Mouse (Mus musculus): ENCODE measurements around the gene Ift22. TPM values are rescaled to one million over a fixed set of nuclear protein-coding genes. Genes with fewer than 3 reads are reported as not detected.

The Ift22 gene
- polyA plus RNA-seq, 2 experiments, result 2.5 to 9.9 TPM

DNA sequence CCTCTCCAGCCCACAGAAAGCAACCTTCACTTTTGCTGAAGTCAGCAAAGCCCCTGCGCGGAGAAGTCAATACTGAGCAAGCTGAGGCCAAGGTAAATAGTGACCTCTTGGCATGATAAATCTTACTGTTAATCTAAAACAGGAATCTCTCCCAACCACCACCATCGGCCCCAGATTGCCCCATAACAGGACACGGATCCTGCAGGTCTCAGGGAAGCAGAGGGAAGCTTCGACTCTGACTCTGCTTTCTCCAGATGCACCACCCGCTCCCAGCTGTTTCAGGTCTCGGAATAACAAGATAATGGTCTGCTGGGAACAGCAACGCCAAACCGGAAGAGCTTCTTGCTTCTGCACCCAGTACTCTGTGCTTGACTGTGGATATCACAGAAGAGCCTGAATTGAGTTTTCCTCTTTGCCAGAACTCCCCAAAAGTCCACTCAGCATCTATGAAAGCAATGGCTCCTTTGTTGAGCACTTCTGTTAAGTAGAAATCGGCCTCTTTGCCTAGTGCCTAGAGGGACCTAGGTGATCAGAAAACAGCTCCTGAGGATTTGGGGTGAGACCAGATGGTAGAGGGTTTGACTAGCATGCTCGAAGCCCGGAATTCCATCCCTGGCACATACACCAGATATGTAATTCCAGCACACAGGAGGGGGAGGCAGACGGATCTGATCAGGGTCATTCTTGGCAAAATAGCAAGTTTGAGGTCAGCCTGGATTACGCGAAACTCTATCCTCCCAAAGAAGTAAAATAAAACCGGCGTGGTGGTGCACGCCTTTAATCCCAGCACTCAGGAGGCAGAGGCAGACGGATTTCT is 19.2 kb upstream of the Ift22 start:
- peaks cover 3% of the 10 kb centered on the region; the same call in 1 of the 2 replicates for H3K27me3 ChIP-seq (ENCODE audit: control insufficient read depth, insufficient read depth, low read length)
- H3K9me3 ChIP-seq (ENCODE audit: control insufficient read depth, low read length), result no peaks in the 10 kb centered on the region
- H3K4me2 ChIP-seq (ENCODE audit: low read depth), result no peak overlapping the region
- H3K27ac ChIP-seq, result no peak overlapping the region
- no peaks in the 10 kb centered on the region for H3K4me1 ChIP-seq (replicated peaks; ENCODE audit: control insufficient read depth in 2 of 2, insufficient read depth in 2 of 2, low read length in 1 of 2)
- DNase-seq (ENCODE audit: low read depth in 3 of 3, low spot score in 3 of 3) (no peak), ATAC-seq (ENCODE audit: insufficient read depth) (no peak)
- TF ChIP-seq CTCF (IDR thresholded peaks at IDR 0.05; ENCODE audit: low read depth) (no peak), EP300 (IDR thresholded peaks at IDR 0.05; ENCODE audit: low read depth) (no peak)
- no peaks in the 10 kb centered on the region for H3K36me3 ChIP-seq (replicated peaks; ENCODE audit: control insufficient read depth, insufficient read depth, low read depth)
- WGBS (ENCODE audit: insufficient replicate concordance), result 56% methylated on average over 19 of the region's 19 CpGs
- no peak overlapping the region for H3K4me3 ChIP-seq (ENCODE audit: insufficient read depth in 1 of 2, low read depth in 2 of 2, low read length in 2 of 2)
- no peak overlapping the region for H3K9ac ChIP-seq (replicated peaks)

DNA sequence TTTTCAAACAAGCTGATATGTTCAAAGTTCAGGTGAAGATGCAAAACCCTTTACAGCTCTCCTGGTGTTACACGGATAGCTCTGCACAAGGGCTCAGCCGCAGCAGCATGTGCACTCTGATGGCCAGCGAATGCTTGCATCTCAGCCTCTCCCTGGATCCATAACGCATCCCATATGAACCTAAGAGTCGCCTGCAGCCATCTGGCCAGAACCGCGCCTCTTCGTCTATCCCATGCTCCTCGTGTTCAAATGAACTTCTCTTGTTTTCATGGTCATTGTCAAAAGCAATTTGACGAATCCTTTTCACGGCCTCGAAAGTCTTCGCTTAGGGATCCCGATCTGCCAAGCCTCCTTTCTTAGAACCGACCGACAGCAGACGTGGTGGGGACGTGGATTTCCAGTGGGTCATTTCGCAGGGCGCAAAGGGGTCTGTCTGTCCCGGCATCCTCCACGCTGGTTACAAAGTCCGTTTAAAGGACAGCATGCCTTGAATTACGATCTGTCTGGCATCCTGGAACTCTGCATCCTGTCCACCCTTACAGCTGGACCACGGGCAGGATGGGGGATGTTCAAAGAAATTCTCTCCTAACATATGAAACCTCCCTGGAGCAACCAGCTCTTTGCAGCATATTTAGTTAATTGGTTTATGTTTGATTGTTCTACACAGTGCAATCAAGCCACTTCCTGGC is 13.0 kb upstream of the Ift22 start:
- H3K4me3 ChIP-seq (ENCODE audit: insufficient read depth in 1 of 2, low read depth in 2 of 2, low read length in 2 of 2), result no peak overlapping the region
- DNase-seq (ENCODE audit: low read depth in 3 of 3, low spot score in 3 of 3) (no peak), ATAC-seq (ENCODE audit: insufficient read depth) (no peak)
- TF ChIP-seq EP300 (IDR thresholded peaks at IDR 0.05; ENCODE audit: low read depth) (no peak), CTCF (IDR thresholded peaks at IDR 0.05; ENCODE audit: low read depth) (no peak)
- H3K27me3 ChIP-seq (ENCODE audit: control insufficient read depth, insufficient read depth, low read length), result no peaks in the 10 kb centered on the region
- no peak overlapping the region for H3K9ac ChIP-seq (replicated peaks)
- no peaks in the 10 kb centered on the region for H3K4me1 ChIP-seq (replicated peaks; ENCODE audit: control insufficient read depth in 2 of 2, insufficient read depth in 2 of 2, low read length in 1 of 2)
- H3K36me3 ChIP-seq (replicated peaks; ENCODE audit: control insufficient read depth, insufficient read depth, low read depth), result no peaks in the 10 kb centered on the region
- H3K4me2 ChIP-seq (ENCODE audit: low read depth), result no peak overlapping the region
- WGBS (ENCODE audit: insufficient replicate concordance), result 60% methylated on average over 25 of the region's 25 CpGs
- H3K9me3 ChIP-seq (ENCODE audit: control insufficient read depth, low read length), result no peaks in the 10 kb centered on the region
- no peak overlapping the region for H3K27ac ChIP-seq

DNA sequence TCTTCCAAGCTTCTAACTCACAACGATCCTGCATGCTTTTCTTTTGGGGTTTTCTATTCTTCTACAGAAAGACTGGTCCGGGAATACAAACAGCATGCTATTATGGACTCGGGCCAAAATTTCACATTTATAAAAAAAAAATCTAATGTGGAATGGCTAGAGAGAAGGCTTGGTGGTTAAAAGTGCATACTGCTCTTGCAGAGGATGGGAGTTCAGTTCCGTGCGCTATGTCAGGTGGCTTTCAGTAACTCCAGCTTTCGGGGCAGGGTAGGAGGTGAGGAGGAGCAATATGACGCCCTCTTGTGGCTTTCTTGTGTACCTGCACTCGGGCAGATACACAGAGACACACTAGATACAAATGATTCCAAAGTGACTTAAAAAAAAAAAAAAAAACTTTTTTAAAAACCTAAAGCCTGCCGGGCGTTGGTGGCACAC is 12.4 kb upstream of the Ift22 start:
- DNase-seq (ENCODE audit: low read depth in 3 of 3, low spot score in 3 of 3), result no peak
- H3K4me2 ChIP-seq (ENCODE audit: low read depth), result no peak overlapping the region
- 48% methylated on average over 10 of the region's 10 CpGs for WGBS (ENCODE audit: insufficient replicate concordance)
- H3K9me3 ChIP-seq (ENCODE audit: control insufficient read depth, low read length), result no peaks in the 10 kb centered on the region
- no peak overlapping the region for H3K9ac ChIP-seq (replicated peaks)
- no peaks in the 10 kb centered on the region for H3K4me1 ChIP-seq (replicated peaks; ENCODE audit: control insufficient read depth in 2 of 2, insufficient read depth in 2 of 2, low read length in 1 of 2)
- ATAC-seq (ENCODE audit: insufficient read depth), result no peak
- H3K36me3 ChIP-seq (replicated peaks; ENCODE audit: control insufficient read depth, insufficient read depth, low read depth), result no peaks in the 10 kb centered on the region
- H3K4me3 ChIP-seq (ENCODE audit: insufficient read depth in 1 of 2, low read depth in 2 of 2, low read length in 2 of 2), result no peak overlapping the region
- no peaks in the 10 kb centered on the region for H3K27me3 ChIP-seq (ENCODE audit: control insufficient read depth, insufficient read depth, low read length)
- no peak overlapping the region for H3K27ac ChIP-seq
- TF ChIP-seq CTCF (IDR thresholded peaks at IDR 0.05; ENCODE audit: low read depth) (peak; percentile 27; the same call in 1 of the 2 replicates), EP300 (IDR thresholded peaks at IDR 0.05; ENCODE audit: low read depth) (no peak)

DNA sequence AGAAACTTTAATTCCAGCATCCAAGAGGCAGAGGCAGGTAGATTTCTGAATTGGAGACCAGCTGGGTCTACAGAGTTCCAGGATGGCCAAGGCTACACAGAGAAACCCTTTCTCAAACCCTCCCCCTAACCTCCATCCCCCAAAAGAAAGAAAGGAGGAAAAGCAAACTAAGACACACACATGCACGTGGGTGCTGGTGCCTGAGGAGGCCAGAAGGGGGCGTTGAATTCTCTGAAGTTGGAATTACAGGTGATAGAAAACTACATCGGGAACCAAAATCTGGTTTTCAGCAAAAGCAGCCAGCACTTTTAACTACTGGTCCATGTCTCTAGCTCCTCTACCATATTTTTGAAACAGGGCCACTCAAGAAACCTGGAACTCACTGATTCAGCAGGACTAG is 3.3 kb upstream of the Ift22 start:
- no peak for TF ChIP-seq CTCF (IDR thresholded peaks at IDR 0.05; ENCODE audit: low read depth)
- no peak for TF ChIP-seq EP300 (IDR thresholded peaks at IDR 0.05; ENCODE audit: low read depth)
- DNase-seq (ENCODE audit: low read depth in 3 of 3, low spot score in 3 of 3) (no peak), ATAC-seq (ENCODE audit: insufficient read depth) (no peak)
- WGBS (ENCODE audit: insufficient replicate concordance), result 35% methylated on average over 3 of the region's 3 CpGs
- Histone ChIP-seq H3K4me3 (ENCODE audit: insufficient read depth in 1 of 2, low read depth in 2 of 2, low read length in 2 of 2) (no peak overlapping the region), H3K36me3 (replicated peaks; ENCODE audit: control insufficient read depth, insufficient read depth, low read depth) (no peaks in the 10 kb centered on the region), H3K27me3 (ENCODE audit: control insufficient read depth, insufficient read depth, low read length) (no peaks in the 10 kb centered on the region), H3K9me3 (ENCODE audit: control insufficient read depth, low read length) (no peaks in the 10 kb centered on the region), H3K27ac (no peak overlapping the region), H3K4me2 (ENCODE audit: low read depth) (no peak overlapping the region), H3K9ac (replicated peaks) (no peak overlapping the region), H3K4me1 (replicated peaks; ENCODE audit: control insufficient read depth in 2 of 2, insufficient read depth in 2 of 2, low read length in 1 of 2) (peaks cover 0 to 5% of the 10 kb centered on the region in 2 experiments; a peak in 1 of 4 replicates)

DNA sequence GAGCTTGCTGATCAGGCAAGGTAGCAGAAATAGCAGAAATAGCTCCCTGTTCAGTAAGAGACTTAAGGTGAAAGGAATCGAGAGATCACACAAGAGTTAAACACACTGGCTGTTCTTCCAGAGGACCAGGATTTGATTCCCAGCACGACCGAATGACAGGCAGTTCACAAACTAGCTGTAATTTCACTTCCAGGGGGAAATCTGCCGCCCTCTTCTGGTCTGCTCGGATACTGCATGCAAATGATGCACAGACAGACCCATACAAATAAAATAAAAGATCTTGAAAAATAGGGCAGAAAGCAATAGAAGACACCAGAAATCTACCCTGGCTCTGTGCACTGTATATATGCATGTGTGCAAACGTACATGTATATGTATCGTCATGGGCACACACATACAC is 2.3 kb upstream of the Ift22 start:
- no peak overlapping the region for H3K4me3 ChIP-seq (ENCODE audit: insufficient read depth in 1 of 2, low read depth in 2 of 2, low read length in 2 of 2)
- DNase-seq (ENCODE audit: low read depth in 3 of 3, low spot score in 3 of 3) (no peak), ATAC-seq (ENCODE audit: insufficient read depth) (no peak)
- 28% methylated on average over 7 of the region's 7 CpGs for WGBS (ENCODE audit: insufficient replicate concordance)
- H3K36me3 ChIP-seq (replicated peaks; ENCODE audit: control insufficient read depth, insufficient read depth, low read depth), result no peaks in the 10 kb centered on the region
- TF ChIP-seq CTCF (IDR thresholded peaks at IDR 0.05; ENCODE audit: low read depth) (peak; percentile 69), EP300 (IDR thresholded peaks at IDR 0.05; ENCODE audit: low read depth) (no peak)
- H3K9me3 ChIP-seq (ENCODE audit: control insufficient read depth, low read length), result no peaks in the 10 kb centered on the region
- peaks cover 0 to 5% of the 10 kb centered on the region in 2 experiments; a peak in 1 of 4 replicates for H3K4me1 ChIP-seq (replicated peaks; ENCODE audit: control insufficient read depth in 2 of 2, insufficient read depth in 2 of 2, low read length in 1 of 2)
- no peak overlapping the region for H3K9ac ChIP-seq (replicated peaks)
- no peaks in the 10 kb centered on the region for H3K27me3 ChIP-seq (ENCODE audit: control insufficient read depth, insufficient read depth, low read length)
- no peak overlapping the region for H3K27ac ChIP-seq
- H3K4me2 ChIP-seq (ENCODE audit: low read depth), result no peak overlapping the region

Measured in liver, embryonic 14.5 days (tissue).